Mouse (Mus musculus): ENCODE data around the gene Insyn1.

The Insyn1 gene

GRCm38 (mm10) chr9:58487076-58487475, 1.3 kb upstream of the Insyn1 start:
- DNase-seq (ENCODE audit: extremely low spot score, low read depth, low spot score), result no peak

DNA sequence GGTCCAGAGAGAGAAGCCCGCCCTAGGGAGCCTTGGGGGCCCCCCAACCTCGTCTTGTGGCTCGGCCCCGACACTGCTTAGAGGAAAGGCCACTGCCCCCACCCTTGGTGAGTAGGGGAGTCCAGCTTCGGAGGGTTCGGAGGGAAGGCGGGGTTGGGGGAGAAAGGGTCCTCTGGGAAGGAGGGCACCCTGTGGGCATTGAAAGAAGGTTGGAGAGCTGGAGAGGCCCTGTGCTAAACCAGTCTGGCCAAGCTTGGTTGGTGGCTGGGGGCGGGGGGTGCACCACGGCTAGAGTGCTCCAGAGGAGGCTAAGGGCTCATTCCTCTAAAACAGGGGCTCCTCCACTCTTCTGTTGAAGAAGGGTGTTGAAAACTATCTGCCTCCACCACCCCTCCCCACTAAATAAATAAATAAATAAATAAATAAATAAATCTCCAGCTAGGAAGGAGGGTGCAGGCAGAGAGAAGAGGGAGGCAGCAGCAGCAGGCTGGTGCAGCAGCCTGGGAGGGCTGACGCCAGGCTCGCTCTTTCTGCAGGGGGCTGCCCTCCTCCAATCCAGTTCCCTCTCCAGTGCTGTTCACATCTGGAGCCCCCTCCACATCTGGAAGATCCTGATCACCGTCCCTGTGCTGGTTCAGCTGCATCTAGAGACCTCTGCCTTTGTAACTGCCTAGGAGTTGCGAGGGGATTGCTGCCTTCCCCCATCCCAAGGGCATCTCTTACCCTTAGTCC, 896 bp downstream of the Insyn1 start:
- no peak for DNase-seq (ENCODE audit: extremely low spot score, low read depth, low spot score)

DNA sequence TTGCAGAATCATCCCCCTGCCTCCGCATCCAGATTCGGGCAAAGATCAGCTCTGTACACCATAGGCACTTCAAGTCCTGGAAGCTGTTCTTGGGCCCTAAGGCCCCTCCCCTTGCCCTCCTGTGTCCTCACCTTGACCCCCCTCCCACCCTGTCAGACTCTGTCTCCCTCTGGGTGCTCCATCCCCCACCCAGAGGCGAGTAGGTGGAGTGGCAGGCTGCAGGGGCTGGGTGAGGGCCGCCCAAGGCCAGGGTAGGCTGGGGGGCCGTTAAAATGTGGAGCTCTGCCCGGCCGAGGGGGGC, 1.4 kb downstream of the Insyn1 start:
- no peak for DNase-seq (ENCODE audit: extremely low spot score, low read depth, low spot score)

DNA sequence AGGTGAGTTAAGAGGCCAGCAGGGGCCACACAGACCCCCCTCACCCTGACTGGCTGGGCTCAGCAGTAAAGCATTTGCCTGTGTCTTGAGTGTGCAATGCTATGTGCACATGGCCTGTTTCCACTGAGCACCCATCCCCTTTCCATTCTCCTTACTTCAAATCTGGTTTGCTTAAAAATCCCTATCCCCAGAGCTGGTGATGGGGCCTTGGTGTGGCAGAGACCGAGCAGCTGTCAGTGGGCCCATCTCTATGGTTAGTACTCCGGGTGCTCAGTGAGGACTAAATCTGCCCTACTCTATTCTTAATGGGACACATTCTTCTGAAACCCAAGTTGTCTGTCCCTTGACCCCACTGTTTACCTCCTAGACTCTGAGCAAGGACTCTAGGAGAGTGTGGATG, 2.0 kb downstream of the Insyn1 start:
- DNase-seq (ENCODE audit: extremely low spot score, low read depth, low spot score), result no peak

DNA sequence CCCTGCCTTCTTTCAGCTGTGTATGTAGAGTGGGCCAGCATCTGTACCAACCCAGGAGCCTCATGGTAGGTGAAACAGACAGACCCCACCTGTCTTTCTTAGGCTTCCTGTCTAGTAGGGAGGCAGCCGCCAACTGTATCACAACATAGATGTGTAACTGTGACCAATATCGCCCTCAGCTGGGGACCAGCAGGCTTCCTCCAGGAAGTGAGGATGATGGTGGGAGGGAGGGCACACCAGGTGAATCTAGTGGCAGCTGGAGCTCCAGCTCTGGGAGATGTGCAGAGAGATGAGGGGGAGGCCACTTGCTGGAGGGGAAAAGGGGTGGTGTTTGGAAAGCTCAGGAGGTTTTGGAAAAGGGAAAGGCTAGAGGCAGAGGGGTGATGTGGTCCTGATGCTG, 6.6 kb downstream of the Insyn1 start:
- DNase-seq (ENCODE audit: extremely low spot score, low read depth, low spot score), result no peak

DNA sequence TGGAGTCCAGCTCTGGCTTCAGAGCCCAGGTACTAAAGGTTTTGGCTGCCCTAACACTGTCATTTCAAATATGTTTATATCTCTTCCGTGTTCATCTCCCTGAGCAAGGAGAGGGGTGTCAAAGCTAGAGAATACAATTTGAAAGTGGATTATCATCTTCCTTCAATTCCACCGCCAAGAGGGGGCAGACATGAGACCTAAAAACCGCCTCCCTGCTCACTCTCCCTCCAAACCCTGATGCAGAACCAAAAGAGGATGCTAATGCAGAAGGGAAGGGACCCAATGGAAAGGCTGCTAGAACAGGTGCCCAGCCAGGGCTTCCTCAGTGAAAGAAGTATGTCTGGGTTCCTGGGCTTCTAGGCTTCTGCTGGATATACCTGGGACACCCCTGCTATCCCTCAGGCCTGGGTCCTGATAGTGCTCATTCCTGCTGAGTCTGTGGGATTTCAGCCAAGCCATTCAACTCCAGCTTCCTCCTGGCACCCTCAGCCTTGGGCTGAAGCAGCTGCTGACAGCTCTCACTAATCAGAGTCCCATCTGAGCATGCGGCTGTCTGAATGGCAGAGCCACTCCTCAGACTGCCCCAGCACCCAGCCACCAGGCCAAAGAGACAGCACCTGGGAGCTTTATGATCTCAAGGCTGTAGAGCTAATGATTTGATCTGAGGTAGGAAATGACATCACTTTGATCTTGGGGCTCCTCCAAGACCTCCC, 8.2 kb downstream of the Insyn1 start:
- no peak for DNase-seq (ENCODE audit: extremely low spot score, low read depth, low spot score)

- DNase-seq (ENCODE audit: extremely low spot score, low read depth, low spot score), result no peak
Observed at GRCm38 (mm10) chr9:58497942-58498341, 9.5 kb downstream of the Insyn1 start.

DNA sequence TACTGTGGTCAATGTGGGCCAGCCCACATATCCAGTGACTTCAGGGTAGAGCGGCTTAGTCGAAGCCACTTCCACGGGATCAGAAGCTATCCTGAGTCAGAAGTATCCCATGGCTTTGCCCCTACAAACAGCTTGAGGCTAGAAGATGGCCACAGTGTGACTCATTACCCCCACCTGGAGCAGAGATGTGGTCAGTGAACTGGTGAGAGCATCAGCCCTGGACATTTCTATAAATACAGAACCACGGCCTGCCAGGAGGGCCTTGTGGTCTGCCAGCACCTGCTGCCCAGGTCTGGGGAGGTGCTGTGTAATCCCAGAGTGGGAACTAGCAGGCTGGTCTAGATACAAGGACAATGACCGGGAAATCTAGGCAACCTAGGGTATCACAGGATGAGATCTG, 12.5 kb downstream of the Insyn1 start:
- no peak for DNase-seq (ENCODE audit: extremely low spot score, low read depth, low spot score)

GRCm38 (mm10) chr9:58507216-58508005, 19.0 kb downstream of the Insyn1 start:
- DNase-seq (ENCODE audit: extremely low spot score, low read depth, low spot score), result no peak

- no peak for DNase-seq (ENCODE audit: extremely low spot score, low read depth, low spot score)
Observed at GRCm38 (mm10) chr9:58510452-58510851, 22.0 kb downstream of the Insyn1 start.

DNA sequence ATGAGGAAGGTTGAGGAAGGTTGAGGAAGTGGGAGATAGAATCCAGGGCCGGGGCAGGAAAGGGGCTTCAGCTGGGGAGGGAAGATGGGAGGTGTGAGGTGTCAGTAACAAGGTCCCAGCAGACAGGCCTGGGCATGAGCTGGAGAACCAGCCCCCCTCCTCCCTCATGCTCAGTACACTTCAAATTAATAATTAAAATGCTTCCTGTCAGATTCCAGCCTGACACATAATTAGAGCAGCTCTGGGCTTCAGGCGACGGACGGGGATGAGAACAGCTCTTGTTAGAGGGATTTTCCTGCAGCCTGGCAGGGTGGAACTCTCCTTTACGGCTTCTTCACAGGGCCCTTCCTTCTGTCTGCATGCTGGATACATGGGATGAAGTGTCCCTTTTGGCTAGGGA, 25.3 kb downstream of the Insyn1 start:
- DNase-seq (ENCODE audit: extremely low spot score, low read depth, low spot score), result no peak

DNA sequence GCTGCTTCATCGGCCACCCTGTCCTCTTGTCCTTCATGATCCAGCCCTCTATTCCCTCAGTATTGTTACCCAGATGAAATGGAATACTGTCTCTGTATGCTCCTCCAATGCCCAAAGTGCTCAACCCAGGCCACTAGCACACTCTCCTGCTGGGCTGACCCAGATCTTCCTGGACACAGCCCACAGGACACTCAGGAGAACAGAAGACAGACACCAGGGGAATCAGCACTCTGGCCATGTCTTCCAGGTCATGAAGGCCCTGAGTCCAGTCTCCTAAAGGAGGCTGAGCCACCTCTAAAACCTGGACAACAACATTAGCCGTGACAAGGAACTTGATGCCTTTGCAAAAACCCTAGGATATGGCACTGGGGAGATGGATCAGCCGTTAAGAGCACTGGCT, 28.1 kb downstream of the Insyn1 start:
- no peak for DNase-seq (ENCODE audit: extremely low spot score, low read depth, low spot score)

GRCm38 (mm10) chr9:58517866-58518750, 29.7 kb downstream of the Insyn1 start:
- no peak for DNase-seq (ENCODE audit: extremely low spot score, low read depth, low spot score)

- no peak for DNase-seq (ENCODE audit: extremely low spot score, low read depth, low spot score)
Observed at GRCm38 (mm10) chr9:58519953-58520352, 31.6 kb downstream of the Insyn1 start.

- DNase-seq (ENCODE audit: extremely low spot score, low read depth, low spot score), result no peak
Observed at GRCm38 (mm10) chr9:58520816-58521581, 32.6 kb downstream of the Insyn1 start.

GRCm38 (mm10) chr9:58521883-58522423, 33.5 kb downstream of the Insyn1 start:
- no peak for DNase-seq (ENCODE audit: extremely low spot score, low read depth, low spot score)

DNA sequence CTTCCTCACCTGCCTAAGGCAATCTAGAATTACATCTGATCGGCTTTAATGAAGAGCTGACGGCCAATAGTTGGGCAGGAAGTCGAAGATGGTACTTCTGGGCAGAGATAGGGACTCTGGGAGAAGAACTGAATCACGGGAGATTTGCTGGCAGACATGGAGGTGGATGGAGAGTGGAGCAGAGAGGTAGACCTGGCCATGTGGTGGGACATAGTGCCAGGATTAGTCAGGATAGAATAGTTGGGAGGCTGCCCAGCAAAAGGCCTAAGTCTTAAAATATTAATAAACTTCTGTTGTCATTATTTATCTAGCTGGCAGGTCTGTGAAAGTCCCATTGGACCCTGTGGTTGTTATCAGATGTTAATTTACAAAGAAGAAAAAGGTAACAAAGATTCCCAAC, 36.7 kb downstream of the Insyn1 start:
- DNase-seq (ENCODE audit: extremely low spot score, low read depth, low spot score), result no peak

DNA sequence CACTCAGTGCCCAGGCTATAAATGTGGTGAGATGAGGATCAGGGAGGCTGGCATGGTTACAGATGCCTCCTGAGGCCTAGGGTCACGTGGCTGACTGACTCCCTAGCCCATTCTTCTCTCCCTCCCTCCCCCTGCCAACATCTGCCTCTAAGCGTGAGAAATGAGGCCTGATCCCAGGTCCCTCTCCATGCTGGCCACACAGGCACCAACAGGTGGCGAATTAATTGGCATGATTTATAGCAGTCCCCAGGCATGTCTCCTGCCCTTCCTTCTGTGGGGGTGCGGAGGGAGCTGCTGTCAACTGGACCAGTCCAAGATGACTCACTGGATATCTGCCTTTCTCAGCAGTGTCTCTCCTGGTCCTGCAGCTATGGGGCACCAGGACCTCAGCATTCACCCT, 39.4 kb downstream of the Insyn1 start:
- DNase-seq (ENCODE audit: extremely low spot score, low read depth, low spot score), result no peak

DNA sequence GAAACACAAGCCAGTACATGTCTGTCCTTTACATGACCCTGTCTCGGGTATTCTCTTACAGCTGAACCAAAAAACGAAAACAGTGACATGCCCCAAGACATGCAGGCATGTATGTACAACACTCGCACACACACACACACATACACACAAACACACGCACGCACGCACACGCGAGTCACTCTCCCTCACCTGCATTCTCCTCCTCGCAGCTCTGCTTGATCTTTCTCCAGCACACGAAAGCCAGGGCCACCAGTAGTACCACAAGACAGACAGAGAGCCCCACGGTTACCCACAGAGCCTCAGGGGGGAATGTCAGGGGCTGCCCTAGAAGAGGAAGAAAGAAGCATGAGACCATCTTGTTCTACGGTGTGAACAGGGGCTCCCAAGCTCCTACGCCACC, 42.0 kb downstream of the Insyn1 start:
- DNase-seq (ENCODE audit: extremely low spot score, low read depth, low spot score), result no peak

DNA sequence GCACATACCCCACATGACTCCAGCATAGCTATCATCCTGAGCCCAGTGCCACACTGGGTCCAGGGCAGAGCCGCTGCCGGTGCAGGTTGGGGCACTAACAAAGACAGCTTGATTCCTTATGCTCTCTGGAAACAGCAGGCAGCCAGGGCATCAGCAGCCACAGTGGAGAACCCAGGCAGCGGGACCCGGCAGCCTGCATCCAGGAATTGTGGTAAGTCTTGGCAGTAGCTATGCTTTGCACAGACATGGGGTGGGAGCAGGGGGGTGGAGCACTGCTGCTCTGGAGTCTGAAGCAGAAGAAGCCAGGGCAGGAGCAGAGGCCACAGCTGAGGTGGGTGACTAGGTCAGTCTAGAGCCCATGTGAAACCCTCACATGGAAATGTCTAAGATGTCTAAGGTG, 43.8 kb downstream of the Insyn1 start:
- no peak for DNase-seq (ENCODE audit: extremely low spot score, low read depth, low spot score)

All from hindlimb bud, embryonic 11.5 days (tissue).